Mouse (Mus musculus) embryonic facial prominence, embryonic 11.5 days (tissue): ENCODE measurements around the gene Col6a1. TPM values are rescaled to one million over a fixed set of nuclear protein-coding genes. Genes with fewer than 3 reads are reported as not detected.
A peak's percentile ranks its signal among the peaks of the same experiment; 100 is the strongest.

Source experiments
- ATAC-seq: fragments of 200-750 bp; cut with Nextera tagmentation; replicated peaks from 2 replicates; pipeline ENCODE4 v1.8.0; 2017; ENCODE audit warnings: low read depth; ENCODE audit not compliant: insufficient number of reproducible peaks, low FRiP score, low TSS enrichment
- DNase-seq: peaks from one replicate; pipeline ENCODE4 v3.0.0-alpha.2; 2015; ENCODE audit warnings: low spot score
- H3K27ac ChIP-seq: fragments of 300-500 bp; sonication (generic); replicated peaks from 2 replicates; pipeline ENCODE4 v1.5.1; 2014; ENCODE audit warnings: mild to moderate bottlenecking, low read depth, low read length, control low read depth
- H3K27me3 ChIP-seq: fragments of 300-500 bp; sonication (generic); 2 replicates; pipeline ENCODE4 v1.6.1; 2014; ENCODE audit warnings: mild to moderate bottlenecking, low read length, moderate library complexity, mixed read lengths; ENCODE audit not compliant: control insufficient read depth, insufficient read depth
- H3K36me3 ChIP-seq: fragments of 300-500 bp; sonication (generic); replicated peaks from 2 replicates; pipeline ENCODE4 v1.6.1; 2014; ENCODE audit warnings: low read depth, mild to moderate bottlenecking, low read length, moderate library complexity, mixed read lengths; ENCODE audit not compliant: control insufficient read depth, insufficient read depth
- H3K4me1 ChIP-seq: fragments of 300-500 bp; sonication (generic); 2 replicates; pipeline ENCODE4 v1.6.1; 2014; ENCODE audit warnings: low read length, mixed read lengths; ENCODE audit not compliant: control insufficient read depth, insufficient read depth
- H3K4me2 ChIP-seq: fragments of 300-500 bp; sonication (generic); 2 replicates; pipeline ENCODE4 v1.6.1; 2014; ENCODE audit warnings: low read depth, mild to moderate bottlenecking, control low read depth, low read length, moderate library complexity
- H3K4me3 ChIP-seq: fragments of 300-500 bp; sonication (generic); 2 replicates; pipeline ENCODE4 v1.5.1; 2014; ENCODE audit warnings: low read depth, low read length, control low read depth
- H3K9ac ChIP-seq: fragments of 300-500 bp; sonication (generic); replicated peaks from 2 replicates; pipeline ENCODE4 v1.6.1; 2014; ENCODE audit warnings: mild to moderate bottlenecking, control low read depth, low read length
- H3K9me3 ChIP-seq: fragments of 300-500 bp; sonication (generic); replicated peaks from 2 replicates; pipeline ENCODE4 v1.6.1; 2016; ENCODE audit warnings: mild to moderate bottlenecking, low read length, inconsistent platforms, mixed read lengths; ENCODE audit not compliant: control insufficient read depth
- WGBS: fragments of 180-500 bp; shearing (Covaris S2); extraction: QIAGEN DNeasy Blood & Tissue Kit; methylation state at CpG from one replicate; pipeline ENCODE4 v1.1.7; 2014; 5-methylcytosine and 5-hydroxymethylcytosine counted together
- polyA plus RNA-seq: library from polyadenylated mRNA; unstranded; fragments of >200 nt; fragmentation: Nextera tagmentation; extraction: Ambion mirVana; gene quantifications from 2 replicates; pipeline ENCODE4 v1.2.1, GENCODE M21; 2014

Col6a1 gene
- polyA plus RNA-seq = 18.5 and 19.8 TPM in 2 replicates

DNA sequence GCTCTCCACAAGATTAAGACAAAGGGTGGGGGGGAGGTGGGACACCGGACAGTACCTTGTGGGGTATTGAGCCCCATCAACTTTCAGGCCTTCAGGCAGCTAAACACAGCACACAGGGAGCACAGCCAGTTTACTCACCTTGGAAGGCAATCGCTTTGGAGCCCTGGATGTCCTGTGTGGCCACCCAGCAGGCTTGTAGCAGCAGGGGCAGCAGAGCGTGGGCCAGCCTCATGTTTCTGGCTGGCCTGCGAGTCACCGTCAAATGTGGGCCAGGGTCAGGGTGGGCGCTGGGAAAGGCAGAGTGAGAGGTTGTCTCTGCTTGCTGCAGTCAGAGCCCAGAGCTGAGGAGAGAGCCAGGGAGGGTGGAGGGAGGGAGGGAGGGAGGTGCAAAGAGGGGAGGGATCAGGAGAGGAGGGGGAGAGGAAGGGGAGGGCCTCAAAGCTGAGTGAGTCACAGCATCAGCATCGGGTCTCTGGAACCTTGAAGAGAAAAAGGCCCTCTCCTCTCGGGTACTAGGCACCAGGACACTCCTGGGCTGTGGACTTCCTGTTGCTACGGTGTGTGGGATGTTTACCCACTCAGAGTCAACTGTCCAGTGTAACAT lies at the start of gene Col6a1:
TSS of gene Col6a1 (minus strand) at position 487 of the 604 bp plus-strand sequence.
- Histone ChIP-seq H3K4me2 (peak within 1 kb of the TSS; percentile 29; the same call in 1 of the 2 replicates), H3K27me3 (no peaks in the 10 kb centered on the region), H3K27ac (0 out of 2 replicates have a peak within 1 kb of the TSS, but pooled peaks have one; percentile 6), H3K9ac (peak within 1 kb of the TSS; percentile 55), H3K9me3 (no peaks in the 10 kb centered on the region), H3K36me3 (no peaks in the 10 kb centered on the region; the same call in 1 of the 2 replicates), H3K4me1 (no peaks in the 10 kb centered on the region), H3K4me3 (peak within 1 kb of the TSS; percentile 22)
- ATAC-seq = no peak; the same call in 1 of the 2 replicates
- 30% methylated on average over 9 of the region's 9 CpGs for WGBS
- peak; percentile 73 for DNase-seq

DNA sequence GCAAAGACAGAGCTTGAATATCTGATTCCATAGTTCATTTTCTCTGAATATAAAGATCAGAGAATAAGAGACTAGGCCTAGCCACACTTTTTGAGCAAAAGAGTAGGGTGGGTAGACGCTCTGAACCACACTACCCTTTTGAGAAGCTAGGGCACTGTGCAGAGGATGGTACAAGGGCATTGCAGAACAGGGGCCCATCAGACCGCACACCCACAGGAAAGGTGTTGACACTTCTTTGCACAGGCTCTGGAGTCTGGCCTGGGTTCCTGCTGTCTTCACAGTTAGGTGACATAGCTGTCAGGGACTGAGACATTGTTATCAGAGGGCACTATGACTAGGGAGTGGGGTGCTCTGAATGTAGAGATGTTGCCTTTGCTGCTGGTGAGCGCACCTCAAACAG lies 45.7 kb upstream of the Col6a1 start:
- DNase-seq = no peak
- no peak for ATAC-seq
- Histone ChIP-seq H3K36me3 (no peaks in the 10 kb centered on the region), H3K4me2 (no peak overlapping the region), H3K27me3 (no peaks in the 10 kb centered on the region), H3K4me1 (no peaks in the 10 kb centered on the region), H3K4me3 (no peak overlapping the region), H3K27ac (no peak overlapping the region), H3K9ac (no peak overlapping the region), H3K9me3 (no peaks in the 10 kb centered on the region)
- WGBS = 93% methylated on average over 3 of the region's 3 CpGs

DNA sequence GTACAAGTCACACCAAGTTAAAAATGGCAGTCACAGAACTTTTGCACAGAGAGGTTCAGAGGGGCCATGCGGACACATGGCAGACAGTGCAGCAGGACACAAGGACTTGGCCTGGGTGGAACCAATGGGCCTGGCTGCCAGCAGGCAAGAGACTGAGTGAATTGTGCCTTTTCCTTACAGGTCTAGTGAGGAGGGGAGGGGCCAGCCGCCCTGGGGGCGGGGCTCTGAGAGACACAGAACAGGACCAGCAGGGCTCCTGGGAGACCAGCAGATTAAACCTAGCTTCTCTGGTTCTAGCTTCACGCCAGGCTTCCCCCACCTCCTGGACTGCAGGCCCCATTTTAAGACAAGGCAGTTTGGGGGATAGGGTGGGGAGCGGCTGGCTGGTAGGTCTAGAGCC lies 45.1 kb upstream of the Col6a1 start:
- no peaks in the 10 kb centered on the region for H3K36me3 ChIP-seq
- no peak overlapping the region for H3K4me3 ChIP-seq
- H3K27ac ChIP-seq = no peak overlapping the region
- H3K9me3 ChIP-seq = no peaks in the 10 kb centered on the region
- DNase-seq = no peak
- H3K4me2 ChIP-seq = no peak overlapping the region
- WGBS = 52% methylated on average over 5 of the region's 5 CpGs
- no peak for ATAC-seq
- no peaks in the 10 kb centered on the region for H3K27me3 ChIP-seq
- no peak overlapping the region for H3K9ac ChIP-seq
- no peaks in the 10 kb centered on the region for H3K4me1 ChIP-seq

DNA sequence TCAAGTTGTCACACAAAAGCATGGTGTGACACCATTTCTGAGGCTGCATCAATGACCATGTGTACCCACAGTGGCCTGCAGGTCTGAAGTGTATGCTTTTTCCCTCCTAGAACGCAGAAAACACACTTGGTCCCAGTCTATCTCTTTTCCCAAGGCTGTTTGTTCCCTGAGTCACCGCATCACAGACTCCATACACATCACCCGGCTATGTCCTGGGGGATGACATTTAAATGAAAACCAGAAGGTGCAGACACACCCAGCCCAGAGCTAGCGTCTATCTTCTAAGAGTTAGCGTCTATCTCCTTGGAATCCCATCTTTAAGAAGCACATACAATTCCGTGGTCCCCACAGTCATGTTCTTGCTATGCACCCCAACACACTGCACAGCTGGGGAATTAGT lies 43.6 kb upstream of the Col6a1 start:
- no peak overlapping the region for H3K4me3 ChIP-seq
- no peak for ATAC-seq
- H3K27me3 ChIP-seq = no peaks in the 10 kb centered on the region
- DNase-seq = no peak
- no peak overlapping the region for H3K27ac ChIP-seq
- H3K4me2 ChIP-seq = no peak overlapping the region
- 83% methylated on average over 6 of the region's 6 CpGs for WGBS
- H3K9ac ChIP-seq = no peak overlapping the region
- H3K9me3 ChIP-seq = no peaks in the 10 kb centered on the region
- no peaks in the 10 kb centered on the region for H3K4me1 ChIP-seq
- no peaks in the 10 kb centered on the region for H3K36me3 ChIP-seq

DNA sequence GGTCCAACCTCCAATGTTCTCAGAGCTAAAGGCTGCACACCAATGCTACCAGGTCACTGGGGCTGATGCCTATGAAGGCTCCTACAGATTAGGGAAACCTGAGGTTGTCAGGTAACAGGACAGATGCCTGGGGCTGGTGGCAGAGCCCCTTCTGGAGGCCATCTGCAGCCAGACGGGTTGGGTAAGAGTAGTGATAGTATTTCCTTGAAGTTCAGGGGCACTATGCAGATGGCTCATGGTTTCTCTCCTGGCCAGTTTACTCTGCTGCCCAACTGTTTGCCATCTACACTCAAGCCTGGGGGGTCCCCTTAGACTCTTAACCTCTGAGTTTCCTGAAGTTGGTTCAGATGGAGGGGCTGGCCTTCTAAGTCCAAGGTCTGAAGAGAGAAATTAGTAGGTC lies 40.2 kb upstream of the Col6a1 start:
- Histone ChIP-seq H3K4me2 (no peak overlapping the region), H3K4me3 (no peak overlapping the region), H3K9me3 (no peaks in the 10 kb centered on the region), H3K27ac (no peak overlapping the region), H3K36me3 (no peaks in the 10 kb centered on the region), H3K27me3 (no peaks in the 10 kb centered on the region), H3K9ac (no peak overlapping the region), H3K4me1 (no peaks in the 10 kb centered on the region)
- 88% methylated on average over 1 of the region's 1 CpGs for WGBS
- DNase-seq (no peak), ATAC-seq (no peak)

DNA sequence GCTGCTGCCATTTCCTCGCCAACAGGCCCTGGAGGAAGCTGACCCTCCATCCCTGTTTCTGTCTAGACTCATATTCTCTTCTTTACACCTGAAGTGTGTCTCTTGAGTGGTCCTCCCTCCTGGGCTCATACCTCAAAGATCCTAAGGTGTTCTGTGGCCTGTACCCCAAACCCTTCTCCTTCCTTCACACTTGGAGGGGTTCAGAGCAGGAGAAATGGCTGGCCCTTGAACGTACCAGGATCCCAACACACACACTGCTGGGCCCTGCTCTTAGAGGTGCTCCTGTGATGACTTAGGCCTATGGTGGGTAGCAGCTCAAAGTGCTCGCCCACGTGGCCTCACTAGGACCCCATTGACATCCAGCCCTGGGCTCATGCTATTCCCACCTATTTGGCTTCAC lies 39.0 kb upstream of the Col6a1 start:
- Histone ChIP-seq H3K36me3 (no peaks in the 10 kb centered on the region), H3K27ac (no peak overlapping the region), H3K4me3 (no peak overlapping the region), H3K4me1 (no peaks in the 10 kb centered on the region), H3K9ac (no peak overlapping the region), H3K4me2 (no peak overlapping the region), H3K9me3 (no peaks in the 10 kb centered on the region), H3K27me3 (no peaks in the 10 kb centered on the region)
- 78% methylated on average over 4 of the region's 4 CpGs for WGBS
- DNase-seq = no peak
- no peak for ATAC-seq

DNA sequence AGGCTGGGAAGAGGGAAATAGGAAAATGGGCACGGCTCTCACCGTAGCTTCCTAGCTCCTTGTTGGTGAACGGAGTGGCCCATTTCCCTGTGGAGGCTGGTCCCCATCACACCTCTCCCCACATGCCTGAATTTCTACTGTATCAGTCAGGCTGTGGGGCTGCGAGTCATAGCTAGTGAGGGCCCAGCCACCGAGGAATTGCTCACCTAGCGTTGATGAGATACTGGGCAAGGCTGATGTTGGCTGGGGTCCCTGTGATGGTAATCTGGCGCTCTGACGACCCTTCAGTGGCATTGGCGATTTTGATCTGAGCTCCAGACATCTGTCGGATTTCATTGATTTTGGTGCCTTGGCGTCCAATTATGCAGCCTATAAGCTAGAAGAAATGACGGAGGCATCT lies 37.0 kb upstream of the Col6a1 start:
- Histone ChIP-seq H3K9me3 (no peaks in the 10 kb centered on the region), H3K9ac (no peak overlapping the region), H3K27me3 (no peaks in the 10 kb centered on the region), H3K4me1 (no peaks in the 10 kb centered on the region), H3K4me3 (no peak overlapping the region), H3K36me3 (no peaks in the 10 kb centered on the region), H3K4me2 (no peak overlapping the region), H3K27ac (no peak overlapping the region)
- ATAC-seq = no peak
- no peak for DNase-seq
- WGBS = 92% methylated on average over 12 of the region's 12 CpGs

DNA sequence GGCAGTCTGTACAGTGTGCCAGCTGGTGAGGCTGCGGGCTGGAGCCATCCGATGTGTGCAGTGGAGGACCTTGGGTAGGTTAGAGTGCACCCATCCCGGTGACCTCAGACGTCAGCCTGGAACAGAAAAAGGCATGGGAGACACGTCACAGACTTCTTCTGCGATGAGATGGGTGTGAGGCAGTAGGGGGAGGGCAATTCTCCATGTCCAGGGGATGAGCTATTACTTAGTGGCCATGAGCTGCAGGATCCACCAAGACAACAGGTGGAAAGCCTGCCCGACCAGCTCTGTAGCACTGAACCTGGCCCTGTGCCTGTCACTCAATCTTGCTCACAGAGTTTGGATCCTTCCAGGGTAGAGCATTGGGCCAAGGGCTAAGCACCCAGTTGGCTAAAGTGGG lies 36.4 kb upstream of the Col6a1 start:
- H3K4me3 ChIP-seq = no peak overlapping the region
- no peaks in the 10 kb centered on the region for H3K9me3 ChIP-seq
- 88% methylated on average over 7 of the region's 7 CpGs for WGBS
- no peaks in the 10 kb centered on the region for H3K27me3 ChIP-seq
- H3K36me3 ChIP-seq = no peaks in the 10 kb centered on the region
- no peak overlapping the region for H3K4me2 ChIP-seq
- H3K27ac ChIP-seq = no peak overlapping the region
- no peaks in the 10 kb centered on the region for H3K4me1 ChIP-seq
- DNase-seq (no peak), ATAC-seq (no peak)
- H3K9ac ChIP-seq = no peak overlapping the region
